Mouse (Mus musculus) heart, postnatal 10 days (tissue): ENCODE data around the gene Erich3. TPM values are rescaled to one million over a fixed set of nuclear protein-coding genes. Genes with fewer than 3 reads are reported as not detected.
"Not testable (repeated sequence)": the region's sequence is repeated elsewhere in the genome, so short reads cannot be mapped to it uniquely, and the experiment has no call there.

ENCODE experiments used
- DNase-seq, 2 experiments: peaks; one replicate each; pipeline ENCODE4 v3.0.0; 2021
- intact Hi-C: fragments of 180-260 bp; cut with DNase I; formaldehyde crosslinking; loops from one replicate; pipeline ENCODE4 v1.15.1; 2025
- total RNA-seq, 2 experiments: library from RNA; stranded (reverse); gene quantifications; 2 replicates each; pipeline ENCODE4 v1.2.3; 2021

Erich3 gene
- total RNA-seq: under 1 TPM; 0.05 TPM

- DNase-seq: no peak
- intact Hi-C loops: no loop called here
Observed at GRCm38 (mm10) chr3:154663545-154663944, at the start of gene Erich3. Gene Erich3 (plus strand): TSS chr3:154663859.

GRCm38 (mm10) chr3:154614771-154615170 lies 48.9 kb upstream of the Erich3 start:
- intact Hi-C loops: no loop called here
- DNase-seq: no peak

- intact Hi-C loops: no loop called here
- no peak for DNase-seq
Observed at GRCm38 (mm10) chr3:154615304-154615703, 48.4 kb upstream of the Erich3 start.

- no peak for DNase-seq
- intact Hi-C loops: no loop called here
Observed at GRCm38 (mm10) chr3:154616106-154616505, 47.6 kb upstream of the Erich3 start.

- no peak for DNase-seq
- intact Hi-C loops: no loop called here
Observed at GRCm38 (mm10) chr3:154628284-154628683, 35.4 kb upstream of the Erich3 start.

- intact Hi-C loops, DNase-seq: not testable (repeated sequence)
Observed at GRCm38 (mm10) chr3:154631281-154631680, 32.4 kb upstream of the Erich3 start.

GRCm38 (mm10) chr3:154633091-154633490 lies 30.6 kb upstream of the Erich3 start:
- intact Hi-C loops: no loop called here
- DNase-seq: no peak

GRCm38 (mm10) chr3:154646638-154647442 lies 16.8 kb upstream of the Erich3 start:
- DNase-seq: peak in 1 of 2 experiments; percentile 14
- intact Hi-C loops: no loop called here

- no peak for DNase-seq
- intact Hi-C loops: no loop called here
Observed at GRCm38 (mm10) chr3:154647443-154647780, 16.2 kb upstream of the Erich3 start.

GRCm38 (mm10) chr3:154649411-154650285 lies 14.0 kb upstream of the Erich3 start:
- DNase-seq: no peak
- intact Hi-C loops: loop anchor here (5.0 to 10.0 kb wide), 3 partner anchors 138 to 705 kb away; no protein-coding TSS in a partner anchor

GRCm38 (mm10) chr3:154651192-154651821 lies 12.4 kb upstream of the Erich3 start:
- intact Hi-C loops: loop anchor here (5.0 to 10.0 kb wide), 3 partner anchors 136 to 703 kb away; no protein-coding TSS in a partner anchor
- no peak for DNase-seq

GRCm38 (mm10) chr3:154652581-154653420 lies 10.9 kb upstream of the Erich3 start:
- peak; percentile 66 to 83 for DNase-seq
- intact Hi-C loops: loop anchor here (5.0 to 10.0 kb wide), 3 partner anchors 134 to 702 kb away; no protein-coding TSS in a partner anchor

GRCm38 (mm10) chr3:154653454-154653853 lies 10.2 kb upstream of the Erich3 start:
- DNase-seq: no peak
- intact Hi-C loops: loop anchor here (5.0 to 10.0 kb wide), 3 partner anchors 134 to 701 kb away; no protein-coding TSS in a partner anchor

- DNase-seq: peak; percentile 23 to 30
- intact Hi-C loops: loop anchor here (5.0 to 10.0 kb wide), 3 partner anchors 133 to 701 kb away; no protein-coding TSS in a partner anchor
Observed at GRCm38 (mm10) chr3:154654284-154654683, 9.4 kb upstream of the Erich3 start.

- intact Hi-C loops: loop anchor here (5.0 to 10.0 kb wide), 3 partner anchors 132 to 700 kb away; no protein-coding TSS in a partner anchor
- DNase-seq: peak; percentile 51
Observed at GRCm38 (mm10) chr3:154654901-154655300, 8.8 kb upstream of the Erich3 start.

GRCm38 (mm10) chr3:154655711-154656110 lies 7.9 kb upstream of the Erich3 start:
- no peak for DNase-seq
- intact Hi-C loops: loop anchor here (10.0 kb wide), 1 partner anchor 699 kb away; no protein-coding TSS in a partner anchor

- peak; percentile 19 to 22 for DNase-seq
- intact Hi-C loops: no loop called here
Observed at GRCm38 (mm10) chr3:154663976-154664581, 420 bp downstream of the Erich3 start.

GRCm38 (mm10) chr3:154664636-154665035 lies 977 bp downstream of the Erich3 start:
- intact Hi-C loops: no loop called here
- no peak for DNase-seq

- DNase-seq: no peak
- intact Hi-C loops: no loop called here
Observed at GRCm38 (mm10) chr3:154668485-154668884, 4.8 kb downstream of the Erich3 start.
